Mouse (Mus musculus) lung, adult 2 months (tissue): ENCODE measurements around the gene Tspyl3.

Experiments
- CTCF ChIP-seq: fragments of 200-500 bp; IDR thresholded peaks from 2 replicates; pipeline ENCODE4 v1.5.1; 2011; ENCODE audit warnings: mild to moderate bottlenecking, low read length, control low read depth; ENCODE audit not compliant: insufficient read depth
- POLR2A ChIP-seq: fragments of 200-500 bp; IDR thresholded peaks from 2 replicates; pipeline ENCODE4 v1.6.1; 2011; ENCODE audit warnings: low read depth, mild to moderate bottlenecking, control low read depth, low read length, borderline replicate concordance; ENCODE audit errors: extremely low read depth

GRCm38 (mm10) chr2:153198485-153198884, 26.8 kb downstream of the Tspyl3 start:
- TF ChIP-seq POLR2A, result no peak
- TF ChIP-seq CTCF, result no peak
